In the genomic region with DNA sequence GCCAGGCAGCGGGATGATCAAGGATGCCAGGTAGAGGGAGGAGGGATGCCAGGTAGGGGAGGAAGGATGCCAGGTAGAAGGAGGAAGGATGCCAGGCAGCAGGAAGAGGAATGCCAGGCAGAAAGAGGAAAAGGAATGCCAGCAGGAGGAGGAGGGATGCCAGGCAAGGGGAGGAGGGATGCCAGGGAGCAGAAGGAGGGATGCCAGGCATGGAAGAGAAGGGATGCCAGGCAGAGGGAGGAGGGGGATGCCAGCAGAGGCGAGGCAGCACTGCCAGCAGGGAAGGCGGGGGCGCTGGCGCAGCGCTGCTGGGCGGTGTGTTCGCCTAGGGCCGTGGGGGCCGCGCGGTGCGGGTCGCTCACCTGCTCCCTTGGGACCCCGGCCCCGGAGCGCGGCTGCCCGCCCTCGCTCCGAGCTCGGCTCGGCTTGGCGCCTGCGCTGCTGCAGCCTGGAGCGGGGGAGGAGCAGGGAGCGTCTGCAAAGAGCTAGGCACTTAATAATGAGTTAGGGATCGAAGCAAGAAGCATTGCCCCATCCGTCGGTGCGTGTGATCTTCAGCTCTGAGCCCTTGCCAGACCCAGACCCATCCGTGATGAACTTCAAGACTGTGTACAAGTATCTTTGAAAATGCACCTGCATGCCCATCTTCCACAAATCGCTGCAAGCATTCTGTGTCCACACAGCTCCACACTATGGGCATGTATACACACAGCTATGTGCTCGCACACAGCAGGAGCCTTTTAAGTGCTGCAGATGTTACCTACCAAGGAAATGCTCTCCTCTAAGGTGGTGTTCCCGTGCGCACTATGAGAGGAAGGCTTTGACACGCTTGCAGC, we compare ENCODE assay signal across 8 mouse cellular contexts. TPM values are rescaled to one million over a fixed set of nuclear protein-coding genes. Genes with fewer than 3 reads are reported as not detected.
DNase-seq lines count a peak whose midpoint lies in the region; ATAC-seq and TF ChIP-seq lines count a peak whose summit lies in the region.

A gene (minus strand): TSS at position 426 of the 836 bp plus-strand sequence.

- TF ChIP-seq CTCF in brain, embryonic 14.5 days (IDR thresholded peaks at IDR 0.05; ENCODE audit: borderline replicate concordance, extremely low read depth, insufficient read depth, insufficient read length): no peak

- H3K36me3 ChIP-seq in ES-E14 (ENCODE audit: control insufficient read depth, insufficient read depth, low read length, poor library complexity, severe bottlenecking): no peaks in the 10 kb centered on the region
- no peaks in the 10 kb centered on the region for H3K36me3 ChIP-seq in forebrain, embryonic 11.5 days (ENCODE audit: control insufficient read depth, insufficient read depth, low read length)
- no peaks in the 10 kb centered on the region for H3K36me3 ChIP-seq in heart, embryonic 14.5 days (ENCODE audit: control insufficient read depth, insufficient read depth, low read length)
- no peaks in the 10 kb centered on the region for H3K36me3 ChIP-seq in liver, embryonic 15.5 days (replicated peaks)

- 3% methylated on average over 37 of the region's 37 CpGs for WGBS in forebrain, embryonic 11.5 days
- WGBS in heart, embryonic 14.5 days: 4% methylated on average over 34 of the region's 37 CpGs
- 5% methylated on average over 37 of the region's 37 CpGs for WGBS in liver, embryonic 15.5 days (ENCODE audit: insufficient replicate concordance)

- H3K9me3 ChIP-seq in ES-E14 (ENCODE audit: control insufficient read depth, insufficient read depth, low read depth, low read length): no peaks in the 10 kb centered on the region
- H3K9me3 ChIP-seq in forebrain, embryonic 11.5 days (ENCODE audit: control insufficient read depth, low read length): no peaks in the 10 kb centered on the region
- no peaks in the 10 kb centered on the region for H3K9me3 ChIP-seq in heart, embryonic 14.5 days (ENCODE audit: control insufficient read depth, low read length)
- no peaks in the 10 kb centered on the region for H3K9me3 ChIP-seq in liver, embryonic 15.5 days (replicated peaks)

- peak; percentile 87 for ATAC-seq in forebrain, embryonic 11.5 days (replicated peaks; ENCODE audit: low FRiP score)
- ATAC-seq in heart, embryonic 14.5 days (ENCODE audit: insufficient number of reproducible peaks, insufficient read depth, low FRiP score, low read depth): 0 out of 2 replicates have a peak, but pooled peaks have one; percentile 21
- no peak for ATAC-seq in liver, embryonic 15.5 days (ENCODE audit: insufficient read depth)

- H3K27ac ChIP-seq in ES-E14 (ENCODE audit: insufficient read depth, low read depth, low read length, poor library complexity, severe bottlenecking): no peak within 1 kb of the TSS
- no peak within 1 kb of the TSS for H3K27ac ChIP-seq in forebrain, embryonic 11.5 days (ENCODE audit: low read depth, low read length)
- H3K27ac ChIP-seq in heart, embryonic 14.5 days (replicated peaks in 1 of 2; ENCODE audit: control insufficient read depth in 1 of 2, insufficient read depth in 1 of 2, low read depth in 2 of 2, low read length in 2 of 2): no peak within 1 kb of the TSS
- H3K27ac ChIP-seq in liver, embryonic 15.5 days (replicated peaks): no peak within 1 kb of the TSS

- peak within 1 kb of the TSS; percentile 83 for H3K4me2 ChIP-seq in forebrain, embryonic 11.5 days (ENCODE audit: low read depth, low read length, severe bottlenecking)
- peak within 1 kb of the TSS; percentile 79 for H3K4me2 ChIP-seq in heart, embryonic 14.5 days (ENCODE audit: low read length)
- H3K4me2 ChIP-seq in liver, embryonic 15.5 days: peak within 1 kb of the TSS; percentile 59

- no peak for DNase-seq in ES-E14 (ENCODE audit: low read depth, low spot score)
- DNase-seq in brain, embryonic 14.5 days (ENCODE audit: low read depth): peak; percentile 94
- peak; percentile 79 for DNase-seq in forebrain, embryonic 11.5 days (ENCODE audit: low spot score)
- peak; percentile 67 to 74 for DNase-seq in kidney, postnatal 4 days
- DNase-seq in right cerebral cortex, postnatal 36 days (ENCODE audit: low spot score in 2 of 2): peak; percentile 61 to 72
- DNase-seq in spleen, postnatal 36 days (ENCODE audit: low spot score in 2 of 2): no peak

- peaks cover 7% of the 10 kb centered on the region; the same call in 1 of the 2 replicates for H3K27me3 ChIP-seq in forebrain, embryonic 11.5 days (ENCODE audit: control insufficient read depth, insufficient read depth, low read length)
- peaks cover 33% of the 10 kb centered on the region for H3K27me3 ChIP-seq in heart, embryonic 14.5 days (ENCODE audit: control insufficient read depth, insufficient read depth, low read length)
- peaks cover 48% of the 10 kb centered on the region for H3K27me3 ChIP-seq in liver, embryonic 15.5 days

- H3K4me1 ChIP-seq in ES-E14 (ENCODE audit: control insufficient read depth in 2 of 2, insufficient read depth in 2 of 2, low read length in 2 of 2, poor library complexity in 1 of 2): peaks cover 2 to 16% of the 10 kb centered on the region in 2 experiments; a peak in 1 of 4 replicates
- peaks cover 7% of the 10 kb centered on the region for H3K4me1 ChIP-seq in forebrain, embryonic 11.5 days (replicated peaks; ENCODE audit: control insufficient read depth, insufficient read depth, low read length)
- peaks cover 5 to 9% of the 10 kb centered on the region in 2 experiments; a peak in 3 of 4 replicates for H3K4me1 ChIP-seq in heart, embryonic 14.5 days (ENCODE audit: control insufficient read depth in 2 of 2, insufficient read depth in 2 of 2, low read length in 2 of 2)
- H3K4me1 ChIP-seq in liver, embryonic 15.5 days (replicated peaks): no peaks in the 10 kb centered on the region

- in situ Hi-C loops in ES-E14 (cut with MboI; ENCODE audit: low sequenced_read_pairs in 2 of 2, unreplicated experiment in 2 of 2): no loop called here

- H3K4me3 ChIP-seq in ES-E14 (ENCODE audit: insufficient read depth in 1 of 2, low read depth in 1 of 2, low read length in 2 of 2, poor library complexity in 1 of 2, severe bottlenecking in 1 of 2): peak within 1 kb of the TSS; percentile 47 to 68; a peak in 3 of 4 replicates
- H3K4me3 ChIP-seq in forebrain, embryonic 11.5 days (ENCODE audit: low read depth, low read length): peak within 1 kb of the TSS; percentile 54
- H3K4me3 ChIP-seq in heart, embryonic 14.5 days (ENCODE audit: control insufficient read depth in 1 of 2, insufficient read depth in 1 of 2, low read depth in 1 of 2, low read length in 2 of 2): peak within 1 kb of the TSS; percentile 47 to 57
- peak within 1 kb of the TSS; percentile 29 for H3K4me3 ChIP-seq in liver, embryonic 15.5 days (replicated peaks)

- peak; percentile 81 for TF ChIP-seq POLR2A in brain, embryonic 14.5 days (IDR thresholded peaks at IDR 0.05; ENCODE audit: borderline replicate concordance, extremely low read depth, insufficient read depth, insufficient read length, poor library complexity, severe bottlenecking)

- H3K9ac ChIP-seq in ES-E14 (ENCODE audit: insufficient read depth, low read depth, low read length, poor library complexity, severe bottlenecking): peak within 1 kb of the TSS; percentile 73
- H3K9ac ChIP-seq in forebrain, embryonic 11.5 days (ENCODE audit: low read length): peak within 1 kb of the TSS; percentile 79
- peak within 1 kb of the TSS; percentile 70 for H3K9ac ChIP-seq in heart, embryonic 14.5 days (ENCODE audit: low read length)
- no peak within 1 kb of the TSS for H3K9ac ChIP-seq in liver, embryonic 15.5 days

TF ChIP-seq in ES-E14, 5 proteins besides CTCF, POLR2A, EP300 and RAD21:
- no peak for TF ChIP-seq HCFC1 (IDR thresholded peaks at IDR 0.05; ENCODE audit: borderline replicate concordance, insufficient read depth, low read length)
- no peak for TF ChIP-seq ZC3H11A (IDR thresholded peaks at IDR 0.05; ENCODE audit: borderline replicate concordance, low read depth, low read length)
- TF ChIP-seq MAFK (IDR thresholded peaks at IDR 0.05; ENCODE audit: insufficient read depth, low read depth, low read length): no peak
- TF ChIP-seq CHD2 (IDR thresholded peaks at IDR 0.05; ENCODE audit: low read depth, low read length): no peak
- TF ChIP-seq ZNF384 (IDR thresholded peaks at IDR 0.05; ENCODE audit: low read depth, low read length): no peak

RNA-seq across cellular contexts. Expression of the gene that starts here (rescaled TPM):
- 4.9 and 8.5 TPM in 2 replicates for total RNA-seq in ES-E14 (2012; rRNA removed)
- 162 and 203 TPM in 2 replicates for polyA plus RNA-seq in brain, embryonic 14.5 days (2012; rRNA removed)
- polyA plus RNA-seq in forebrain, embryonic 11.5 days (2014; fragmentation: Nextera tagmentation; extraction: Ambion mirVana): 76.0 and 93.8 TPM in 2 replicates
- polyA plus RNA-seq in heart, embryonic 14.5 days (2014; fragmentation: Nextera tagmentation; extraction: Ambion mirVana): 71.0 and 78.4 TPM in 2 replicates
- polyA plus RNA-seq in liver, embryonic 15.5 days (2015; fragmentation: Nextera tagmentation; extraction: Ambion mirVana): 1.3 and 1.5 TPM in 2 replicates

Comparison
In these comparisons a context has a peak if more than half of its experiments do, and no peak if none do; other contexts are left out.
1. RNA of the gene that starts here (polyA plus RNA-seq): 162 to 203 TPM in brain, embryonic 14.5 days, 71.0 to 78.4 TPM in heart, embryonic 14.5 days and 76.0 to 93.8 TPM in forebrain, embryonic 11.5 days; 1.3 to 1.5 TPM in liver, embryonic 15.5 days; every median in the first group is over 10 times any median in the second.
2. DNase-seq: peak in brain, embryonic 14.5 days (single experiment), forebrain, embryonic 11.5 days (single experiment), kidney, postnatal 4 days (2 of 2) and right cerebral cortex, postnatal 36 days (2 of 2); none in ES-E14 (single experiment) and spleen, postnatal 36 days (0 of 2).
3. Peak in every context shown above with its lines, with median percentiles within 50 percentile points of each other: H3K4me3 ChIP-seq and H3K4me2 ChIP-seq.